Mouse (Mus musculus) liver, adult 2 months (tissue): ENCODE measurements around the gene Aven. TPM values are rescaled to one million over a fixed set of nuclear protein-coding genes. Genes with fewer than 3 reads are reported as not detected.

Source experiments
- DNase-seq: peaks from one replicate; pipeline ENCODE4 v3.0.0-alpha.2; 2011; ENCODE audit warnings: low read depth, low spot score; ENCODE audit errors: extremely low read depth
- H3K27ac ChIP-seq: fragments of 200-500 bp; replicated peaks from 2 replicates; pipeline ENCODE4 v1.5.1; 2012; ENCODE audit warnings: low read depth, mild to moderate bottlenecking, control low read depth, inconsistent platforms, low read length; ENCODE audit not compliant: insufficient read depth
- H3K27me3 ChIP-seq: fragments of 200-500 bp; 2 replicates; pipeline ENCODE4 v1.6.1; 2012; ENCODE audit warnings: mild to moderate bottlenecking, moderate library complexity, low read length, inconsistent platforms; ENCODE audit not compliant: control insufficient read depth, insufficient read depth
- H3K36me3 ChIP-seq: fragments of 200-500 bp; 2 replicates; pipeline ENCODE4 v1.6.1; 2012; ENCODE audit warnings: low read length, inconsistent platforms; ENCODE audit not compliant: control insufficient read depth, insufficient read depth
- H3K4me1 ChIP-seq: fragments of 200-500 bp; 2 replicates; pipeline ENCODE4 v1.6.1; 2011; ENCODE audit warnings: low read length; ENCODE audit not compliant: control insufficient read depth, insufficient read depth
- H3K4me3 ChIP-seq: fragments of 200-500 bp; 2 replicates; pipeline ENCODE4 v1.5.1; 2011; ENCODE audit warnings: low read depth, mild to moderate bottlenecking, control low read depth, low read length, moderate library complexity; ENCODE audit not compliant: insufficient read depth
- H3K79me2 ChIP-seq: fragments of 200-500 bp; 2 replicates; pipeline ENCODE4 v1.6.1; 2012; ENCODE audit warnings: inconsistent platforms, mild to moderate bottlenecking, low read length, moderate library complexity; ENCODE audit not compliant: control insufficient read depth, insufficient read depth
- H3K9ac ChIP-seq: fragments of 200-500 bp; 2 replicates; pipeline ENCODE4 v1.6.1; 2012; ENCODE audit warnings: low read depth, mild to moderate bottlenecking, control low read depth, inconsistent platforms, low read length
- CTCF ChIP-seq: fragments of 200-500 bp; IDR thresholded peaks from 2 replicates; pipeline ENCODE4 v1.5.1; 2011; ENCODE audit warnings: low read depth, low read length, control low read depth
- POLR2A ChIP-seq: fragments of 200-500 bp; IDR thresholded peaks from 2 replicates; pipeline ENCODE4 v1.6.1; 2011; ENCODE audit warnings: low read length, control low read depth; ENCODE audit not compliant: insufficient read depth; ENCODE audit errors: extremely low read depth
- WGBS: fragments of 180-500 bp; shearing (Covaris S2); methylation state at CpG from one replicate; pipeline ENCODE4 v1.1.7; 2018; 5-methylcytosine and 5-hydroxymethylcytosine counted together
- polyA plus RNA-seq: library from polyadenylated mRNA; depleted of rRNA; stranded (reverse); fragments of >200 nt; gene quantifications from 2 replicates; pipeline ENCODE4 v1.2.3, GENCODE M21; 2012
- total RNA-seq: library from RNA; depleted of rRNA; stranded (reverse); fragments of >200 nt; gene quantifications from 2 replicates; pipeline ENCODE4 v1.2.3, GENCODE M21; 2014

Aven gene
- total and polyA plus RNA-seq, 2 experiments: 4.5 to 8.9 TPM

DNA sequence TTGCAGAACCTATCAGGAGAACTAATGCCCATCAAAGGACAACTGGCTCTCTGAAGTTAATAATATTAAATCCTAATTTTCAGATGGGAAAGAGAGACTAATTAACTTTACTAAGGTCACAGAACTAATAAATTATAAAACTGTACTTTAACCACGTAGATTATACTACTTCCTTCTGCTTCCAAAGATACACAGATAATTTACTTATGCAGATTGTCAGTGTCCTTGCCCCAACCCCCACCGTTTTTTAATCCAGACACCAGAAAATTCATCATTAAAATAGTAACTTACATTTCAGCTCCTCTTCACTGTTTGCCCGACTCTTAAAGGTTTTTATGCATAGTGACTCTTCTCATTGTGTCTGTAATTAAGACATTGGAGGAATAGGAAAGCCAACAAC is 103.0 kb downstream of the Aven start:
- DNase-seq: no peak
- H3K4me3 ChIP-seq: no peak overlapping the region
- H3K27ac ChIP-seq: no peak overlapping the region
- no peak overlapping the region for H3K9ac ChIP-seq
- TF ChIP-seq POLR2A (no peak), CTCF (no peak)
- WGBS: 85% methylated on average over 3 of the region's 3 CpGs
- no peaks in the 10 kb centered on the region; the same call in 1 of the 2 replicates for H3K79me2 ChIP-seq
- no peaks in the 10 kb centered on the region for H3K36me3 ChIP-seq
- peaks cover 16% of the 10 kb centered on the region for H3K4me1 ChIP-seq
- H3K27me3 ChIP-seq: no peaks in the 10 kb centered on the region

GRCm38 (mm10) chr2:112596415-112596814 is 103.7 kb downstream of the Aven start:
- H3K4me3 ChIP-seq: no peak overlapping the region
- H3K9ac ChIP-seq: no peak overlapping the region
- no peaks in the 10 kb centered on the region for H3K36me3 ChIP-seq
- peaks cover 14% of the 10 kb centered on the region for H3K4me1 ChIP-seq
- TF ChIP-seq CTCF (no peak), POLR2A (no peak)
- H3K79me2 ChIP-seq: no peaks in the 10 kb centered on the region; the same call in 1 of the 2 replicates
- DNase-seq: peak; percentile 11
- WGBS: 58% methylated on average over 5 of the region's 5 CpGs
- no peak overlapping the region for H3K27ac ChIP-seq
- no peaks in the 10 kb centered on the region for H3K27me3 ChIP-seq

DNA sequence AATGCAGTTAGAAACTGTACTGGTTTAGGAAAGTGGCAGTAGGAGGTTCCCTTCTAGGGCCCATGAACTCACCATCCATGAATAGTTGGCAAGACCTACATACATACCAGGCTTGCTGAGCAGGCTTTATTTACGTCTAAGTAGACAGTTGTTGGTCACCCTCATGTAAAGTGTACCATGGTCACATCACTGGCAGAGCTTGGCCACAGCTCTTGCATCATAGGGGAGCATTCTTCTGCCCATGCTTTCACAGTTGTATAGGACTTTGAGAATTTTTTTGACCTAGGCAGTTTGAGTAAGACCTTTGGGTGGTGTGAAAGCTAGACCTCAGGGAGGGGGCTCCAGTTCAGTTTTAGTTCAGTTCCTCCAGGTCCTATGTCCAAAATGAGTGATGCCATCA is 104.3 kb downstream of the Aven start:
- DNase-seq: no peak
- Histone ChIP-seq H3K27me3 (no peaks in the 10 kb centered on the region), H3K27ac (no peak overlapping the region), H3K9ac (no peak overlapping the region), H3K36me3 (no peaks in the 10 kb centered on the region), H3K79me2 (no peaks in the 10 kb centered on the region; the same call in 1 of the 2 replicates), H3K4me1 (peaks cover 11% of the 10 kb centered on the region), H3K4me3 (no peak overlapping the region)
- WGBS: 25% methylated on average over 1 of the region's 1 CpGs
- no peak for TF ChIP-seq POLR2A
- no peak for TF ChIP-seq CTCF

DNA sequence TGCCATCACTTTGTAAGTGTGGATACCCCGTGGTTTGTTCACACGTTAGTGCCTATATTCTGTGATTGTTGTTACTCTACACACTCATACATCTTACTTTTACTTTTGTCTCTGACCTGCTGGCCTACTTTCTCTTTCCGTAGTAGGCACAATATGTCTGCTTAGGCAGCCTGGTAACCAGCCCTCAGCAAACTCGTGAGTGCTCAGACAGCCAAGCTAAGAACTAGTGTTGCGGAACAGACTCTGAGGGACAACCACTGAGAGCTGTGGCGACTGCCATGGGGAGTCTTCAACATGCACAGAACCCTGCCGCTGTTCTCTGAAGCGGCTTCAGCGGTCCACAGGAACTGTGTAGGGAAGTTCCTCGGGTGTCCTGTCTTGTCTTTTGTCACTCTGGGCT is 107.5 kb downstream of the Aven start:
- Histone ChIP-seq H3K27ac (no peak overlapping the region), H3K36me3 (no peaks in the 10 kb centered on the region), H3K4me3 (no peak overlapping the region), H3K4me1 (no peaks in the 10 kb centered on the region), H3K27me3 (no peaks in the 10 kb centered on the region), H3K9ac (no peak overlapping the region), H3K79me2 (no peaks in the 10 kb centered on the region; the same call in 1 of the 2 replicates)
- DNase-seq: no peak
- TF ChIP-seq CTCF: no peak
- no peak for TF ChIP-seq POLR2A
- WGBS: 84% methylated on average over 10 of the region's 10 CpGs

GRCm38 (mm10) chr2:112602487-112602886 is 109.7 kb downstream of the Aven start:
- no peak for DNase-seq
- H3K27ac ChIP-seq: no peak overlapping the region
- H3K36me3 ChIP-seq: no peaks in the 10 kb centered on the region
- 87% methylated on average over 8 of the region's 8 CpGs for WGBS
- no peaks in the 10 kb centered on the region; the same call in 1 of the 2 replicates for H3K79me2 ChIP-seq
- H3K4me1 ChIP-seq: no peaks in the 10 kb centered on the region
- H3K9ac ChIP-seq: no peak overlapping the region
- no peaks in the 10 kb centered on the region for H3K27me3 ChIP-seq
- H3K4me3 ChIP-seq: no peak overlapping the region
- TF ChIP-seq CTCF (no peak), POLR2A (no peak)

GRCm38 (mm10) chr2:112606536-112606935 is 113.8 kb downstream of the Aven start:
- no peak for DNase-seq
- 86% methylated on average over 3 of the region's 3 CpGs for WGBS
- Histone ChIP-seq H3K27ac (no peak overlapping the region), H3K36me3 (no peaks in the 10 kb centered on the region), H3K27me3 (no peaks in the 10 kb centered on the region), H3K4me3 (no peak overlapping the region), H3K79me2 (no peaks in the 10 kb centered on the region), H3K9ac (no peak overlapping the region), H3K4me1 (peaks cover 7% of the 10 kb centered on the region)
- TF ChIP-seq CTCF: no peak
- TF ChIP-seq POLR2A: no peak
